Mouse (Mus musculus) CH12.LX (cell line): ENCODE data around the gene Tpsab1. TPM values are rescaled to one million over a fixed set of nuclear protein-coding genes. Genes with fewer than 3 reads are reported as not detected.

Source experiments
- DNase-seq: peaks from one replicate; pipeline ENCODE4 v3.0.0-alpha.2; 2013; ENCODE audit errors: extremely low read depth
- H3K27ac ChIP-seq: 2 replicates; pipeline ENCODE4 v1.5.1; 2012; ENCODE audit warnings: low read depth, mild to moderate bottlenecking, control low read depth, moderate library complexity; ENCODE audit not compliant: insufficient read depth
- H3K27me3 ChIP-seq: replicated peaks from 2 replicates; pipeline ENCODE3; 2012; ENCODE audit warnings: inconsistent platforms
- H3K36me3 ChIP-seq, 2 experiments: replicated peaks in 1 of 2; 2 replicates each; pipeline versions ENCODE3 to v1.6.1; 2012; ENCODE audit warnings: inconsistent platforms in 1 of 2, low read length in 1 of 2, mild to moderate bottlenecking in 1 of 2, mixed read lengths in 1 of 2, moderate library complexity in 1 of 2; ENCODE audit not compliant: control insufficient read depth in 1 of 2, insufficient read depth in 1 of 2
- H3K4me1 ChIP-seq, 2 experiments: 2 replicates each; pipeline ENCODE4 v1.6.1; 2012; ENCODE audit warnings: inconsistent platforms in 1 of 2, moderate library complexity in 1 of 2; ENCODE audit not compliant: insufficient read depth in 2 of 2, control insufficient read depth in 1 of 2
- H3K4me2 ChIP-seq: 2 replicates; pipeline ENCODE4 v1.6.1; 2012; ENCODE audit warnings: low read depth, mild to moderate bottlenecking, control low read depth; ENCODE audit not compliant: poor library complexity, insufficient read depth, severe bottlenecking
- H3K4me3 ChIP-seq, 3 experiments: fragments of 150-350 bp in 1 of 3; sonication (generic) in 1 of 3; replicated peaks in 1 of 3; 2 replicates each; pipeline versions ENCODE3 to v1.5.1; 2011 to 2012; ENCODE audit warnings: low read depth in 2 of 3, low read length in 2 of 3, mild to moderate bottlenecking in 2 of 3, moderate library complexity in 2 of 3, control low read depth in 1 of 3, improper control_type of control experiment in 1 of 3, inconsistent platforms in 1 of 3, mixed read lengths in 1 of 3; ENCODE audit not compliant: poor library complexity in 1 of 3
- H3K79me2 ChIP-seq: replicated peaks from 2 replicates; pipeline ENCODE4 v1.6.1; 2012; ENCODE audit warnings: mild to moderate bottlenecking, moderate library complexity; ENCODE audit not compliant: control insufficient read depth, poor library complexity, insufficient read depth, severe bottlenecking; ENCODE audit errors: extremely low read depth
- H3K9ac ChIP-seq: 2 replicates; pipeline ENCODE4 v1.6.1; 2012; ENCODE audit warnings: low read depth, mild to moderate bottlenecking, control low read depth, moderate library complexity; ENCODE audit not compliant: insufficient read depth
- H3K9me3 ChIP-seq: replicated peaks from 2 replicates; pipeline ENCODE3; 2012; ENCODE audit warnings: low read length, inconsistent platforms, mixed read lengths
- CHD1 ChIP-seq: IDR thresholded peaks from 2 replicates; pipeline ENCODE4 v1.6.1; 2012; ENCODE audit warnings: low read depth, low read length, improper control_type of control experiment, inconsistent platforms
- CHD2 ChIP-seq: IDR thresholded peaks from 2 replicates; pipeline ENCODE4 v1.6.1; 2011; ENCODE audit warnings: low read length, improper control_type of control experiment
- CTCF ChIP-seq, 2 experiments: IDR thresholded peaks in 1 of 2; conservative IDR thresholded peaks in 1 of 2; 2 replicates each; pipeline ENCODE4 v1.5.1; 2011 to 2012; ENCODE audit warnings: low read depth in 2 of 2, low read length in 2 of 2, improper control_type of control experiment in 1 of 2, inconsistent platforms in 1 of 2, mild to moderate bottlenecking in 1 of 2, moderate library complexity in 1 of 2
- E2F4 ChIP-seq: IDR thresholded peaks from 2 replicates; pipeline ENCODE4 v1.6.1; 2011; ENCODE audit warnings: low read depth, low read length, improper control_type of control experiment; ENCODE audit not compliant: insufficient replicate concordance
- ELF1 ChIP-seq: IDR thresholded peaks from 2 replicates; pipeline ENCODE4 v1.6.1; 2014; ENCODE audit warnings: low read depth, mild to moderate bottlenecking, inconsistent platforms, low read length, improper control_type of control experiment
- ETS1 ChIP-seq: conservative IDR thresholded peaks from 2 replicates; pipeline ENCODE4 v1.6.1; 2012; ENCODE audit warnings: low read depth, mild to moderate bottlenecking, inconsistent platforms, low read length, improper control_type of control experiment, moderate library complexity
- GABPA ChIP-seq: IDR thresholded peaks from 2 replicates; pipeline ENCODE4 v1.6.1; 2012; ENCODE audit warnings: low read depth, low read length, improper control_type of control experiment, inconsistent platforms; ENCODE audit not compliant: insufficient replicate concordance
- JUN ChIP-seq: IDR thresholded peaks from 2 replicates; pipeline ENCODE4 v1.6.1; 2011; ENCODE audit warnings: low read depth, mild to moderate bottlenecking, low read length, improper control_type of control experiment, moderate library complexity; ENCODE audit not compliant: insufficient read depth
- MAZ ChIP-seq: IDR thresholded peaks from 2 replicates; pipeline ENCODE4 v1.6.1; 2012; ENCODE audit warnings: low read depth, mild to moderate bottlenecking, inconsistent platforms, low read length, improper control_type of control experiment, moderate library complexity
- MYC ChIP-seq: IDR thresholded peaks from 2 replicates; pipeline ENCODE4 v1.6.1; 2011; ENCODE audit warnings: low read depth, mild to moderate bottlenecking, improper control_type of control experiment, low read length
- NELFE ChIP-seq: IDR thresholded peaks from 2 replicates; pipeline ENCODE4 v1.6.1; 2011; ENCODE audit warnings: low read depth, low read length, improper control_type of control experiment
- PAX5 ChIP-seq: IDR thresholded peaks from 2 replicates; pipeline ENCODE4 v1.6.1; 2012; ENCODE audit warnings: low read length, inconsistent platforms, mixed read lengths
- POLR2A ChIP-seq: IDR thresholded peaks from 2 replicates; pipeline ENCODE4 v1.6.1; 2011; ENCODE audit warnings: low read depth, mild to moderate bottlenecking, improper control_type of control experiment, low read length
- RAD21 ChIP-seq: IDR thresholded peaks from 2 replicates; pipeline ENCODE4 v1.6.1; 2011; ENCODE audit warnings: low read depth, mild to moderate bottlenecking, low read length, improper control_type of control experiment, moderate library complexity
- SIN3A ChIP-seq: IDR thresholded peaks from 2 replicates; pipeline ENCODE4 v1.6.1; 2012; ENCODE audit warnings: low read length, improper control_type of control experiment, inconsistent platforms
- TCF12 ChIP-seq: IDR thresholded peaks from 2 replicates; pipeline ENCODE4 v1.6.1; 2014; ENCODE audit warnings: low read depth, mild to moderate bottlenecking, inconsistent platforms, low read length, improper control_type of control experiment
- USF2 ChIP-seq: conservative IDR thresholded peaks from 2 replicates; pipeline ENCODE4 v1.6.1; 2011; ENCODE audit warnings: low read depth, low read length, improper control_type of control experiment
- ZMIZ1 ChIP-seq: IDR thresholded peaks from 2 replicates; pipeline ENCODE4 v1.6.1; 2012; ENCODE audit warnings: low read depth, mild to moderate bottlenecking, inconsistent platforms, low read length, improper control_type of control experiment
- dilution Hi-C: fragments of 300-500 bp; cut with MboI; formaldehyde crosslinking; loops from 2 replicates; pipeline ENCODE4 v1.14.3; 2020; ENCODE audit warnings: low sequenced_read_pairs; ENCODE audit not compliant: extremely low pct_unique_long_range_greater_than_20kb, extremely low pct_ligation_motif_present
- in situ Hi-C: fragments of 300-500 bp; cut with MboI; formaldehyde crosslinking; loops from 3 replicates; pipeline ENCODE4 v1.14.3; 2019; ENCODE audit warnings: low sequenced_read_pairs, low pct_ligation_motif_present, low pct_unique_long_range_greater_than_20kb, mixed read lengths
- polyA plus RNA-seq: library from polyadenylated mRNA; unstranded; fragments of >175 nt; gene quantifications from 2 replicates; pipeline ENCODE4 v1.2.1, GENCODE M21; 2012; ENCODE audit warnings: low read depth; ENCODE audit not compliant: insufficient read length
- total RNA-seq, 2 experiments: library from RNA; depleted of rRNA; stranded (reverse); fragments of 300-350 nt in 1 of 2; fragments of >200 nt in 1 of 2; gene quantifications; 2 replicates each; pipeline ENCODE4 v1.2.3; 2012 to 2014

The Tpsab1 gene
- not detected in 2 replicates for total RNA-seq (2012; rRNA removed)
- not detected in 2 replicates for total RNA-seq (2014; rRNA removed)
- polyA plus RNA-seq: not detected in 2 replicates

- Histone ChIP-seq H3K4me2 (no peak within 1 kb of the TSS), H3K79me2 (no peaks in the 10 kb centered on the region), H3K4me1 (no peaks in the 10 kb centered on the region), H3K36me3 (no peaks in the 10 kb centered on the region), H3K4me3 (no peak within 1 kb of the TSS), H3K9ac (no peak within 1 kb of the TSS), H3K27me3 (peaks cover 87% of the 10 kb centered on the region), H3K9me3 (no peaks in the 10 kb centered on the region), H3K27ac (no peak within 1 kb of the TSS)
- TF ChIP-seq NELFE (no peak), USF2 (no peak), CHD2 (no peak), GABPA (no peak), RAD21 (no peak), JUN (no peak), TCF12 (no peak), MAZ (no peak), ETS1 (no peak), ZMIZ1 (no peak), CTCF (conservative IDR thresholded peaks at IDR 0.05 in 1 of 2, IDR thresholded peaks at IDR 0.05 in 1 of 2; ENCODE audit: low read depth in 2 of 2, low read length in 2 of 2) (no peak), MYC (no peak), PAX5 (no peak)
- DNase-seq: no peak
- dilution Hi-C loops: no loop called here
- in situ Hi-C loops: no loop called here
Observed at GRCm38 (mm10) chr17:25345462-25345861, at the start of gene Tpsab1. Tpsab1 (minus strand) TSS chr17:25345562.

- no peaks in the 10 kb centered on the region for H3K36me3 ChIP-seq
Observed at GRCm38 (mm10) chr17:25394526-25394925, 49.2 kb upstream of the Tpsab1 start.

More at GRCm38 (mm10) chr17:25394526-25394925, 49.2 kb upstream of the Tpsab1 start:
- peaks cover 49% of the 10 kb centered on the region for H3K27me3 ChIP-seq
- TF ChIP-seq ELF1 (no peak), SIN3A (no peak), RAD21 (no peak), CHD1 (no peak), POLR2A (no peak), CHD2 (no peak), USF2 (no peak), E2F4 (no peak), MAZ (no peak), NELFE (no peak)
- no peak for DNase-seq
- no peaks in the 10 kb centered on the region for H3K4me1 ChIP-seq
- no peak overlapping the region for H3K4me3 ChIP-seq
- H3K4me2 ChIP-seq: no peak overlapping the region
- H3K9me3 ChIP-seq: no peaks in the 10 kb centered on the region
- H3K9ac ChIP-seq: no peak overlapping the region
- in situ Hi-C loops (loop anchor here (10.0 kb wide), 1 partner anchor 300 kb away; no protein-coding TSS in a partner anchor), dilution Hi-C loops (no loop called here)
- no peak overlapping the region for H3K27ac ChIP-seq
- H3K79me2 ChIP-seq: no peaks in the 10 kb centered on the region
